Mouse (Mus musculus): Measurements from ENCODE around the gene C1qtnf6. TPM values are rescaled to one million over a fixed set of nuclear protein-coding genes. Genes with fewer than 3 reads are reported as not detected.
A peak's percentile ranks its signal among the peaks of the same experiment; 100 is the strongest.

C1qtnf6 gene
- total RNA-seq (2014; fragmentation: Nextera tagmentation) = not detected in 2 replicates
- total RNA-seq (2017) = 0.11 and 0.41 TPM in 2 replicates
- polyA plus RNA-seq (2012) = not detected in 2 replicates

- ATAC-seq (ENCODE audit: extremely low read depth, insufficient number of reproducible peaks, low FRiP score, poor library complexity, severe bottlenecking) (no peak), DNase-seq (ENCODE audit: low spot score) (no peak)
- peaks cover 61% of the 10 kb centered on the region for H3K27me3 ChIP-seq (ENCODE audit: insufficient read depth, low read length)
- H3K9me3 ChIP-seq (replicated peaks) = no peaks in the 10 kb centered on the region
- H3K4me3 ChIP-seq (ENCODE audit: low read depth, low read length) = no peak within 1 kb of the TSS; the same call in 1 of the 2 replicates
- no peak for TF ChIP-seq CTCF (IDR thresholded peaks at IDR 0.05; ENCODE audit: low read depth, low read length)
- TF ChIP-seq GATA1 (IDR thresholded peaks at IDR 0.05; ENCODE audit: borderline replicate concordance, low read length) = no peak
- no peak for TF ChIP-seq POLR2AphosphoS5 (IDR thresholded peaks at IDR 0.05; ENCODE audit: insufficient replicate concordance, low read depth, low read length)
- H3K36me3 ChIP-seq (replicated peaks) = no peaks in the 10 kb centered on the region
- H3K4me1 ChIP-seq (ENCODE audit: insufficient read depth, low read depth, low read length) = peaks cover 7% of the 10 kb centered on the region
Measured at GRCm38 (mm10) chr15:78530671-78531450, at the start of gene C1qtnf6. Gene C1qtnf6, minus strand, starts transcription at chr15:78531416.

GRCm38 (mm10) chr15:78576284-78576810, 45.1 kb upstream of the C1qtnf6 start:
- ATAC-seq (ENCODE audit: extremely low read depth, insufficient number of reproducible peaks, low FRiP score, poor library complexity, severe bottlenecking) (no peak), DNase-seq (ENCODE audit: low spot score) (no peak)
- H3K36me3 ChIP-seq (replicated peaks) = peaks cover 26% of the 10 kb centered on the region
- TF ChIP-seq TAL1 (conservative IDR thresholded peaks at IDR 0.05; ENCODE audit: low read depth, low read length) = no peak
- peaks cover 62% of the 10 kb centered on the region for H3K4me1 ChIP-seq (ENCODE audit: insufficient read depth, low read depth, low read length)
- no peaks in the 10 kb centered on the region for H3K9me3 ChIP-seq (replicated peaks)
- no peak overlapping the region for H3K4me3 ChIP-seq (ENCODE audit: low read depth, low read length)
- H3K27me3 ChIP-seq (ENCODE audit: insufficient read depth, low read length) = no peaks in the 10 kb centered on the region

GRCm38 (mm10) chr15:78572658-78573397, 41.6 kb upstream of the C1qtnf6 start, which contains the start of gene Rac2:
Gene Rac2, minus strand, starts transcription at chr15:78572783.
- Histone ChIP-seq H3K4me1 (ENCODE audit: insufficient read depth, low read depth, low read length) (peaks cover 78% of the 10 kb centered on the region), H3K27me3 (ENCODE audit: insufficient read depth, low read length) (no peaks in the 10 kb centered on the region), H3K36me3 (replicated peaks) (peaks cover 56% of the 10 kb centered on the region), H3K9me3 (replicated peaks) (no peaks in the 10 kb centered on the region), H3K4me3 (ENCODE audit: low read depth, low read length) (peak within 1 kb of the TSS; percentile 83)
- ATAC-seq (ENCODE audit: extremely low read depth, insufficient number of reproducible peaks, low FRiP score, poor library complexity, severe bottlenecking) = peak; percentile 59
- no peak for TF ChIP-seq GATA2 (IDR thresholded peaks at IDR 0.05; ENCODE audit: borderline replicate concordance, low read depth, low read length)
- TF ChIP-seq CTCF (IDR thresholded peaks at IDR 0.05; ENCODE audit: low read depth, low read length) = no peak
- no peak for TF ChIP-seq GATA1 (IDR thresholded peaks at IDR 0.05; ENCODE audit: borderline replicate concordance, low read length)
- no peak for TF ChIP-seq POLR2AphosphoS5 (IDR thresholded peaks at IDR 0.05; ENCODE audit: insufficient replicate concordance, low read depth, low read length)
- peak; percentile 94 for DNase-seq (ENCODE audit: low spot score)

- Histone ChIP-seq H3K36me3 (replicated peaks) (peaks cover 57% of the 10 kb centered on the region), H3K4me1 (ENCODE audit: insufficient read depth, low read depth, low read length) (peaks cover 81% of the 10 kb centered on the region), H3K9me3 (replicated peaks) (no peaks in the 10 kb centered on the region), H3K4me3 (ENCODE audit: low read depth, low read length) (peak overlapping the region; percentile 83), H3K27me3 (ENCODE audit: insufficient read depth, low read length) (no peaks in the 10 kb centered on the region)
- ATAC-seq (ENCODE audit: extremely low read depth, insufficient number of reproducible peaks, low FRiP score, poor library complexity, severe bottlenecking) (no peak), DNase-seq (ENCODE audit: low spot score) (no peak)
- TF ChIP-seq CTCF (IDR thresholded peaks at IDR 0.05; ENCODE audit: low read depth, low read length) = no peak
- TF ChIP-seq POLR2AphosphoS5 (IDR thresholded peaks at IDR 0.05; ENCODE audit: insufficient replicate concordance, low read depth, low read length) = no peak
- TF ChIP-seq GATA2 (IDR thresholded peaks at IDR 0.05; ENCODE audit: borderline replicate concordance, low read depth, low read length) = no peak
- TF ChIP-seq TAL1 (conservative IDR thresholded peaks at IDR 0.05; ENCODE audit: low read depth, low read length) = no peak
- no peak for TF ChIP-seq GATA1 (IDR thresholded peaks at IDR 0.05; ENCODE audit: borderline replicate concordance, low read length)
Measured at GRCm38 (mm10) chr15:78572270-78572600, 41.0 kb upstream of the C1qtnf6 start.

- no peak for TF ChIP-seq POLR2AphosphoS5 (IDR thresholded peaks at IDR 0.05; ENCODE audit: insufficient replicate concordance, low read depth, low read length)
- peak; percentile 84 for TF ChIP-seq TAL1 (conservative IDR thresholded peaks at IDR 0.05; ENCODE audit: low read depth, low read length)
- no peak for TF ChIP-seq CTCF (IDR thresholded peaks at IDR 0.05; ENCODE audit: low read depth, low read length)
- no peak for TF ChIP-seq GATA1 (IDR thresholded peaks at IDR 0.05; ENCODE audit: borderline replicate concordance, low read length)
- TF ChIP-seq GATA2 (IDR thresholded peaks at IDR 0.05; ENCODE audit: borderline replicate concordance, low read depth, low read length) = peak; percentile 53; the same call in 1 of the 2 replicates
- peak overlapping the region; percentile 83 for H3K4me3 ChIP-seq (ENCODE audit: low read depth, low read length)
- peak; percentile 73 for ATAC-seq (ENCODE audit: extremely low read depth, insufficient number of reproducible peaks, low FRiP score, poor library complexity, severe bottlenecking)
Measured at GRCm38 (mm10) chr15:78571554-78572269, 40.5 kb upstream of the C1qtnf6 start.

GRCm38 (mm10) chr15:78570170-78570569, 39.0 kb upstream of the C1qtnf6 start:
- no peaks in the 10 kb centered on the region for H3K27me3 ChIP-seq (ENCODE audit: insufficient read depth, low read length)
- DNase-seq (ENCODE audit: low spot score) = no peak
- TF ChIP-seq POLR2AphosphoS5 (IDR thresholded peaks at IDR 0.05; ENCODE audit: insufficient replicate concordance, low read depth, low read length) (no peak), GATA1 (IDR thresholded peaks at IDR 0.05; ENCODE audit: borderline replicate concordance, low read length) (no peak)
- H3K36me3 ChIP-seq (replicated peaks) = peaks cover 70% of the 10 kb centered on the region
- ATAC-seq (ENCODE audit: extremely low read depth, insufficient number of reproducible peaks, low FRiP score, poor library complexity, severe bottlenecking) = no peak
- peak overlapping the region; percentile 83; the same call in 1 of the 2 replicates for H3K4me3 ChIP-seq (ENCODE audit: low read depth, low read length)
- peaks cover 86% of the 10 kb centered on the region for H3K4me1 ChIP-seq (ENCODE audit: insufficient read depth, low read depth, low read length)
- H3K9me3 ChIP-seq (replicated peaks) = no peaks in the 10 kb centered on the region

More at GRCm38 (mm10) chr15:78571554-78572269, 40.5 kb upstream of the C1qtnf6 start:
- Histone ChIP-seq H3K9me3 (replicated peaks) (no peaks in the 10 kb centered on the region), H3K36me3 (replicated peaks) (peaks cover 62% of the 10 kb centered on the region), H3K27me3 (ENCODE audit: insufficient read depth, low read length) (no peaks in the 10 kb centered on the region), H3K4me1 (ENCODE audit: insufficient read depth, low read depth, low read length) (peaks cover 84% of the 10 kb centered on the region)
- peak; percentile 88 for DNase-seq (ENCODE audit: low spot score)

Data from G1E (cell line).